Mouse (Mus musculus) hindbrain, embryonic 14.5 days (tissue): ENCODE data around the gene Pold1. TPM values are rescaled to one million over a fixed set of nuclear protein-coding genes. Genes with fewer than 3 reads are reported as not detected.

ENCODE experiments used
- ATAC-seq: fragments of 200-750 bp; cut with Nextera tagmentation; 2 replicates; pipeline ENCODE4 v1.8.0; 2017; ENCODE audit warnings: moderate number of reproducible peaks, mild to moderate bottlenecking, moderate TSS enrichment, moderate library complexity; ENCODE audit not compliant: low FRiP score
- DNase-seq: peaks from one replicate; pipeline ENCODE4 v3.0.0-alpha.2; 2015; ENCODE audit warnings: low spot score
- H3K27ac ChIP-seq: fragments of 300-500 bp; sonication (generic); 2 replicates; pipeline ENCODE4 v1.5.1; 2014; ENCODE audit warnings: mild to moderate bottlenecking, moderate library complexity
- H3K27me3 ChIP-seq: fragments of 300-500 bp; sonication (generic); 2 replicates; pipeline ENCODE4 v1.6.1; 2014; ENCODE audit warnings: mild to moderate bottlenecking, low read length, mixed read lengths; ENCODE audit not compliant: control insufficient read depth, insufficient read depth
- H3K36me3 ChIP-seq: fragments of 300-500 bp; sonication (generic); replicated peaks from 2 replicates; pipeline ENCODE4 v1.6.1; 2014; ENCODE audit not compliant: control insufficient read depth, insufficient read depth
- H3K4me1 ChIP-seq: fragments of 300-500 bp; sonication (generic); replicated peaks from 2 replicates; pipeline ENCODE4 v1.6.1; 2014; ENCODE audit warnings: antibody characterized with exemption, low read length, mixed read lengths; ENCODE audit not compliant: control insufficient read depth, insufficient read depth
- H3K4me2 ChIP-seq: fragments of 300-500 bp; sonication (generic); replicated peaks from 2 replicates; pipeline ENCODE4 v1.6.1; 2014; ENCODE audit warnings: mild to moderate bottlenecking, moderate library complexity
- H3K4me3 ChIP-seq: fragments of 300-500 bp; sonication (generic); replicated peaks from 2 replicates; pipeline ENCODE4 v1.5.1; 2014; ENCODE audit warnings: mild to moderate bottlenecking, low read length
- H3K9ac ChIP-seq: fragments of 300-500 bp; sonication (generic); 2 replicates; pipeline ENCODE4 v1.6.1; 2014
- H3K9me3 ChIP-seq: fragments of 300-500 bp; sonication (generic); 2 replicates; pipeline ENCODE4 v1.6.1; 2016; ENCODE audit warnings: low read length; ENCODE audit not compliant: control insufficient read depth
- WGBS: fragments of 180-500 bp; shearing (Covaris S2); extraction: QIAGEN DNeasy Blood & Tissue Kit; methylation state at CpG from one replicate; pipeline ENCODE4 v1.1.7; 2014; 5-methylcytosine and 5-hydroxymethylcytosine counted together
- polyA plus RNA-seq: library from polyadenylated mRNA; unstranded; fragments of >200 nt; fragmentation: Nextera tagmentation; extraction: Ambion mirVana; gene quantifications from 2 replicates; pipeline ENCODE4 v1.2.1, GENCODE M21; 2014

Gene Pold1
- polyA plus RNA-seq, 1 experiment from 2014 or later: 14.0 TPM

GRCm38 (mm10) chr7:44570989-44571388 is 22.3 kb upstream of the Pold1 start:
- H3K9ac ChIP-seq: no peak overlapping the region
- WGBS: 86% methylated on average over 6 of the region's 6 CpGs
- H3K9me3 ChIP-seq: no peaks in the 10 kb centered on the region
- H3K27ac ChIP-seq: no peak overlapping the region
- H3K4me2 ChIP-seq: no peak overlapping the region
- DNase-seq (no peak), ATAC-seq (no peak)
- H3K4me3 ChIP-seq: no peak overlapping the region
- H3K27me3 ChIP-seq: no peaks in the 10 kb centered on the region
- no peaks in the 10 kb centered on the region for H3K36me3 ChIP-seq
- H3K4me1 ChIP-seq: no peaks in the 10 kb centered on the region

- Histone ChIP-seq H3K36me3 (no peaks in the 10 kb centered on the region), H3K9me3 (no peaks in the 10 kb centered on the region), H3K4me2 (no peak overlapping the region), H3K27ac (no peak overlapping the region), H3K4me1 (no peaks in the 10 kb centered on the region), H3K27me3 (no peaks in the 10 kb centered on the region), H3K9ac (no peak overlapping the region), H3K4me3 (no peak overlapping the region)
- ATAC-seq (no peak), DNase-seq (no peak)
- WGBS: 84% methylated on average over 9 of the region's 9 CpGs
Measured at GRCm38 (mm10) chr7:44568803-44569202, 20.2 kb upstream of the Pold1 start.

- H3K4me3 ChIP-seq: no peak overlapping the region
- no peak overlapping the region for H3K9ac ChIP-seq
- H3K36me3 ChIP-seq: no peaks in the 10 kb centered on the region
- H3K27ac ChIP-seq: no peak overlapping the region
- H3K27me3 ChIP-seq: no peaks in the 10 kb centered on the region
- ATAC-seq (no peak), DNase-seq (no peak)
- H3K9me3 ChIP-seq: no peaks in the 10 kb centered on the region
- WGBS: 79% methylated on average over 6 of the region's 6 CpGs
- no peak overlapping the region for H3K4me2 ChIP-seq
- no peaks in the 10 kb centered on the region for H3K4me1 ChIP-seq
Measured at GRCm38 (mm10) chr7:44565414-44565813, 16.8 kb upstream of the Pold1 start.

GRCm38 (mm10) chr7:44564486-44564885 is 15.8 kb upstream of the Pold1 start:
- H3K9ac ChIP-seq: no peak overlapping the region
- H3K36me3 ChIP-seq: no peaks in the 10 kb centered on the region
- no peak overlapping the region for H3K4me3 ChIP-seq
- H3K4me1 ChIP-seq: no peaks in the 10 kb centered on the region
- no peaks in the 10 kb centered on the region for H3K9me3 ChIP-seq
- ATAC-seq: no peak
- no peak overlapping the region for H3K4me2 ChIP-seq
- DNase-seq: no peak
- H3K27ac ChIP-seq: no peak overlapping the region
- WGBS: 87% methylated on average over 10 of the region's 10 CpGs
- H3K27me3 ChIP-seq: no peaks in the 10 kb centered on the region

- H3K9ac ChIP-seq: no peak overlapping the region
- H3K4me1 ChIP-seq: no peaks in the 10 kb centered on the region
- 59% methylated on average over 8 of the region's 8 CpGs for WGBS
- no peaks in the 10 kb centered on the region for H3K36me3 ChIP-seq
- no peaks in the 10 kb centered on the region for H3K27me3 ChIP-seq
- DNase-seq: no peak
- no peaks in the 10 kb centered on the region for H3K9me3 ChIP-seq
- H3K27ac ChIP-seq: no peak overlapping the region
- H3K4me3 ChIP-seq: no peak overlapping the region
- no peak for ATAC-seq
- H3K4me2 ChIP-seq: no peak overlapping the region
Measured at GRCm38 (mm10) chr7:44563284-44563683, 14.6 kb upstream of the Pold1 start.

GRCm38 (mm10) chr7:44560435-44561400 is 12.1 kb upstream of the Pold1 start:
- H3K9me3 ChIP-seq: no peaks in the 10 kb centered on the region
- no peak overlapping the region for H3K4me2 ChIP-seq
- H3K27ac ChIP-seq: no peak overlapping the region
- ATAC-seq: peak; percentile 37; the same call in 1 of the 2 replicates
- 56% methylated on average over 18 of the region's 18 CpGs for WGBS
- no peaks in the 10 kb centered on the region for H3K27me3 ChIP-seq
- H3K4me3 ChIP-seq: no peak overlapping the region
- no peak overlapping the region for H3K9ac ChIP-seq
- H3K36me3 ChIP-seq: no peaks in the 10 kb centered on the region
- peak; percentile 93 for DNase-seq
- no peaks in the 10 kb centered on the region for H3K4me1 ChIP-seq

GRCm38 (mm10) chr7:44557629-44558028 is 9.0 kb upstream of the Pold1 start:
- ATAC-seq (no peak), DNase-seq (no peak)
- 74% methylated on average over 2 of the region's 2 CpGs for WGBS
- H3K27me3 ChIP-seq: no peaks in the 10 kb centered on the region
- no peak overlapping the region for H3K9ac ChIP-seq
- H3K9me3 ChIP-seq: no peaks in the 10 kb centered on the region
- no peak overlapping the region for H3K4me3 ChIP-seq
- no peak overlapping the region for H3K27ac ChIP-seq
- H3K4me2 ChIP-seq: no peak overlapping the region
- H3K36me3 ChIP-seq: no peaks in the 10 kb centered on the region
- H3K4me1 ChIP-seq: peaks cover 5% of the 10 kb centered on the region

- peaks cover 28% of the 10 kb centered on the region for H3K36me3 ChIP-seq
- H3K27ac ChIP-seq: peak within 1 kb of the TSS; percentile 84
- H3K4me1 ChIP-seq: peaks cover 6% of the 10 kb centered on the region
- H3K27me3 ChIP-seq: no peaks in the 10 kb centered on the region
- no peaks in the 10 kb centered on the region for H3K9me3 ChIP-seq
- ATAC-seq (peak; percentile 74), DNase-seq (peak; percentile 97)
- H3K9ac ChIP-seq: peak within 1 kb of the TSS; percentile 46
- peak within 1 kb of the TSS; percentile 69 for H3K4me2 ChIP-seq
- H3K4me3 ChIP-seq: peak within 1 kb of the TSS; percentile 68
- WGBS: under 1% methylated on average over 22 of the region's 22 CpGs
Measured at GRCm38 (mm10) chr7:44553826-44554225, 5.2 kb upstream of the Pold1 start, which contains the start of gene Nr1h2. Gene Nr1h2 (minus strand): TSS chr7:44553951.

GRCm38 (mm10) chr7:44553196-44553764 is 4.6 kb upstream of the Pold1 start:
- DNase-seq (peak; percentile 73), ATAC-seq (peak; percentile 72)
- Histone ChIP-seq H3K9ac (peak overlapping the region; percentile 46), H3K9me3 (no peaks in the 10 kb centered on the region), H3K27me3 (no peaks in the 10 kb centered on the region), H3K4me1 (peaks cover 6% of the 10 kb centered on the region), H3K36me3 (peaks cover 28% of the 10 kb centered on the region), H3K27ac (peak overlapping the region; percentile 84), H3K4me2 (peak overlapping the region; percentile 69), H3K4me3 (peak overlapping the region; percentile 68)
- under 1% methylated on average over 32 of the region's 32 CpGs for WGBS
